26 mouse cellular contexts compared by ENCODE assay signal in the genomic region with DNA sequence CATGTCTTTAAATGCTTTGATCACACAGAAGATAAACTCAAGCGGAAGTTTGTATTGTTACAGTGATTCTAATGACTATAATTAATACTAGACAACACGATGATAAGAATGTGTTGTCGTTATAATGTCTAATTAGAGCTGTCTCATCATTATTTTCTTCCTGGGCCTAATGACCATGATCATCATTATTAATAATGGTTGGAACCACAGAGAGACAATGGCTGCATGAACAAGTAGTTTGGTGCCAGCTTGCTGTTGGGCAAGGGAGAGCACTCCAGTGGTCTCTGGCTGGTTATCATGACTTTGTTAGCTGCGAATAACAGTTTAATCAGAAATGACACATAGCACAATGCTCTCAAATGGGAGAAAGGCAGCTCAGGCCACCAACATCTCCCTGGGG.
"Had no signal": no experiment of that assay in that cellular context is flagged by ENCODE, and none has a peak within 500 bp of the region (broad histone marks: within the 10 kb centered on the region; RNA-seq: fewer than 3 reads in every experiment).

No protein-coding gene starts in this region.

- H3K4me3 ChIP-seq: kidney, embryonic 15.5 days; limb, embryonic 10.5 days; limb, embryonic 13.5 days; liver, embryonic 12.5 days; liver, embryonic 15.5 days; lung, embryonic 15.5 days; megakaryocyte, embryonic 14.5 days; midbrain, embryonic 10.5 days; neural tube, embryonic 12.5 days; neural tube, embryonic 15.5 days had no signal

- DNase-seq: kidney, adult 8-10 months; kidney, postnatal 14 days; kidney, postnatal 4 days; layer of hippocampus, adult 9-11 months; liver; lung, adult 18-20 months; lung, postnatal 10 days; lung, postnatal 36 days; midbrain, embryonic 14.5 days; right cerebral cortex, adult 18-20 months; right cerebral cortex, postnatal 14 days; right cerebral cortex, postnatal 4 days; thymus, adult 2 months; thymus, postnatal 14 days; thymus, postnatal 4 days had no signal

- H3K27me3 ChIP-seq: kidney, embryonic 15.5 days; limb, embryonic 13.5 days; liver, embryonic 12.5 days; liver, embryonic 15.5 days; lung, embryonic 15.5 days; megakaryocyte, embryonic 14.5 days; neural tube, embryonic 12.5 days; neural tube, embryonic 15.5 days had no signal

- H3K27ac ChIP-seq: kidney, embryonic 15.5 days; limb, embryonic 10.5 days; limb, embryonic 13.5 days; liver, embryonic 12.5 days; liver, embryonic 15.5 days; lung, embryonic 15.5 days; midbrain, embryonic 10.5 days; neural tube, embryonic 12.5 days; neural tube, embryonic 15.5 days; stomach, postnatal 0 days had no signal

- ATAC-seq: liver, embryonic 12.5 days had no signal

- H3K9me3 ChIP-seq: kidney, embryonic 15.5 days; limb, embryonic 10.5 days; limb, embryonic 13.5 days; liver, embryonic 12.5 days; liver, embryonic 15.5 days; lung, embryonic 15.5 days; midbrain, embryonic 10.5 days; neural tube, embryonic 12.5 days; neural tube, embryonic 15.5 days had no signal

- H3K4me1 ChIP-seq: liver, embryonic 12.5 days; liver, embryonic 15.5 days; megakaryocyte, embryonic 14.5 days; neural tube, embryonic 12.5 days had no signal

- H3K36me3 ChIP-seq: kidney, embryonic 15.5 days; limb, embryonic 10.5 days; limb, embryonic 13.5 days; liver, embryonic 12.5 days; liver, embryonic 15.5 days; lung, embryonic 15.5 days; midbrain, embryonic 10.5 days; neural tube, embryonic 12.5 days; neural tube, embryonic 15.5 days had no signal

- H3K4me2 ChIP-seq: kidney, embryonic 15.5 days; limb, embryonic 13.5 days; liver, embryonic 12.5 days; liver, embryonic 15.5 days; lung, embryonic 15.5 days; neural tube, embryonic 12.5 days; neural tube, embryonic 15.5 days had no signal

- H3K9ac ChIP-seq: kidney, embryonic 15.5 days; limb, embryonic 13.5 days; liver, embryonic 12.5 days; liver, embryonic 15.5 days; lung, embryonic 15.5 days; neural tube, embryonic 12.5 days; neural tube, embryonic 15.5 days had no signal
